Mouse (Mus musculus): ENCODE measurements around the gene Atxn3.
A peak's percentile ranks its signal among the peaks of the same experiment; 100 is the strongest.

Atxn3 gene

GRCm38 (mm10) chr12:101957942-101958544 lies at the start of gene Atxn3:
Gene Atxn3, minus strand, starts transcription at chr12:101958246.
- peak; percentile 100 for DNase-seq

GRCm38 (mm10) chr12:102000785-102001184 lies 42.7 kb upstream of the Atxn3 start:
- peak; percentile 82 for DNase-seq

GRCm38 (mm10) chr12:101998929-101999328 lies 40.9 kb upstream of the Atxn3 start:
- DNase-seq, result no peak

GRCm38 (mm10) chr12:101994576-101995467 lies 36.8 kb upstream of the Atxn3 start:
- peak; percentile 88 for DNase-seq

- no peak for DNase-seq
These were observed 29.6 kb upstream of the Atxn3 start for GRCm38 (mm10) chr12:101987659-101988058.

GRCm38 (mm10) chr12:101985110-101985509 lies 27.1 kb upstream of the Atxn3 start:
- DNase-seq, result no peak

GRCm38 (mm10) chr12:101982977-101983376 lies 24.9 kb upstream of the Atxn3 start:
- DNase-seq, result peak; percentile 69

- no peak for DNase-seq
These were observed 23.5 kb upstream of the Atxn3 start for GRCm38 (mm10) chr12:101981559-101981958.

- DNase-seq, result peak; percentile 55
These were observed 22.2 kb upstream of the Atxn3 start for GRCm38 (mm10) chr12:101980266-101980665.

- DNase-seq, result no peak
These were observed 21.2 kb upstream of the Atxn3 start for GRCm38 (mm10) chr12:101979213-101979750.

- DNase-seq, result peak; percentile 29
These were observed 20.5 kb upstream of the Atxn3 start for GRCm38 (mm10) chr12:101978588-101978987.

- peak; percentile 36 for DNase-seq
These were observed 20.1 kb upstream of the Atxn3 start for GRCm38 (mm10) chr12:101978162-101978561.

- DNase-seq, result no peak
These were observed 19.4 kb upstream of the Atxn3 start for GRCm38 (mm10) chr12:101977404-101977915.

GRCm38 (mm10) chr12:101976651-101977403 lies 18.8 kb upstream of the Atxn3 start:
- DNase-seq, result peak; percentile 86

- DNase-seq, result peak; percentile 99
These were observed 17.8 kb upstream of the Atxn3 start, which contains the start of gene Cpsf2 for GRCm38 (mm10) chr12:101975601-101976571. Gene Cpsf2, plus strand, starts transcription at chr12:101975988.

GRCm38 (mm10) chr12:101975167-101975600 lies 17.1 kb upstream of the Atxn3 start:
- no peak for DNase-seq

GRCm38 (mm10) chr12:101974571-101974970 lies 16.5 kb upstream of the Atxn3 start:
- no peak for DNase-seq

- DNase-seq, result peak; percentile 44
These were observed 14.2 kb upstream of the Atxn3 start for GRCm38 (mm10) chr12:101972230-101972629.

GRCm38 (mm10) chr12:101971311-101971710 lies 13.3 kb upstream of the Atxn3 start:
- DNase-seq, result no peak

GRCm38 (mm10) chr12:101958960-101959780 lies 1.1 kb upstream of the Atxn3 start:
- DNase-seq, result peak; percentile 90
